Mouse (Mus musculus): ENCODE measurements around the gene Sim1.

- TF ChIP-seq CTCF (IDR thresholded peaks at IDR 0.05; ENCODE audit: control insufficient read depth, insufficient read depth, low read length) (no peak), POLR2A (IDR thresholded peaks at IDR 0.05; ENCODE audit: borderline replicate concordance, control insufficient read depth, low read depth, low read length) (no peak)
Measured at GRCm38 (mm10) chr10:50897530-50898471, 3.2 kb downstream of the Sim1 start.

All from bone marrow, adult 2 months (tissue).